Mouse (Mus musculus) heart, postnatal 10 days (tissue): Measurements from ENCODE around the gene Neurl2. TPM values are rescaled to one million over a fixed set of nuclear protein-coding genes. Genes with fewer than 3 reads are reported as not detected.
A peak's percentile ranks its signal among the peaks of the same experiment; 100 is the strongest.
"Not testable (repeated sequence)": the region's sequence is repeated elsewhere in the genome, so short reads cannot be mapped to it uniquely, and the experiment has no call there.

Source experiments
- DNase-seq, 2 experiments: peaks; one replicate each; pipeline ENCODE4 v3.0.0; 2021
- intact Hi-C: fragments of 180-260 bp; cut with DNase I; formaldehyde crosslinking; loops from one replicate; pipeline ENCODE4 v1.15.1; 2025
- total RNA-seq, 2 experiments: library from RNA; stranded (reverse); gene quantifications; 2 replicates each; pipeline ENCODE4 v1.2.3; 2021

Neurl2 gene
- total RNA-seq = 10 to 100 TPM; 26.4 to 35.8 TPM

GRCm38 (mm10) chr2:164833314-164833959, at the start of gene Neurl2:
Gene Neurl2, minus strand, starts transcription at chr2:164833456.
- intact Hi-C loops = loop anchor here (1.0 to 5.0 kb wide), 3 partner anchors 46 to 77 kb away; partner anchors contain the start of genes Pcif1 and Zfp335
- DNase-seq = peak; percentile 95 to 96

GRCm38 (mm10) chr2:164882619-164883018, 49.4 kb upstream of the Neurl2 start:
- no peak for DNase-seq
- intact Hi-C loops = loop anchor here (2.0 kb wide), 1 partner anchor 18 kb away; no protein-coding TSS in a partner anchor

GRCm38 (mm10) chr2:164879568-164880277, 46.5 kb upstream of the Neurl2 start:
- peak; percentile 94 to 95 for DNase-seq
- intact Hi-C loops = loop anchor here (1.0 to 2.0 kb wide), 2 partner anchors 23 to 46 kb away; partner anchors contain the start of genes Neurl2 and Pltp

- intact Hi-C loops = loop anchor here (1.0 kb wide), 1 partner anchor 46 kb away; the partner anchor contains the start of gene Neurl2
- DNase-seq = peak; percentile 95 to 96
Measured at GRCm38 (mm10) chr2:164879228-164879567, 45.9 kb upstream of the Neurl2 start, which contains the start of gene Pcif1. Gene Pcif1, plus strand, starts transcription at chr2:164879304.

GRCm38 (mm10) chr2:164878509-164879227, 45.4 kb upstream of the Neurl2 start:
- intact Hi-C loops = loop anchor here (1.0 kb wide), 1 partner anchor 45 kb away; the partner anchor contains the start of gene Neurl2
- DNase-seq = peak; percentile 73 to 76

- DNase-seq, intact Hi-C loops: not testable (repeated sequence)
Measured at GRCm38 (mm10) chr2:164877376-164878215, 44.3 kb upstream of the Neurl2 start.

- intact Hi-C loops, DNase-seq: not testable (repeated sequence)
Measured at GRCm38 (mm10) chr2:164875648-164876047, 42.4 kb upstream of the Neurl2 start.

GRCm38 (mm10) chr2:164874239-164874769, 41.0 kb upstream of the Neurl2 start:
- intact Hi-C loops = no loop called here

GRCm38 (mm10) chr2:164873621-164874020, 40.4 kb upstream of the Neurl2 start:
- intact Hi-C loops = no loop called here
- no peak for DNase-seq

More at GRCm38 (mm10) chr2:164874239-164874769, 41.0 kb upstream of the Neurl2 start:
- DNase-seq = peak; percentile 69 to 71

- no peak for DNase-seq
- intact Hi-C loops = no loop called here
Measured at GRCm38 (mm10) chr2:164871602-164872303, 38.5 kb upstream of the Neurl2 start.

- intact Hi-C loops = no loop called here
- DNase-seq = no peak
Measured at GRCm38 (mm10) chr2:164868491-164868890, 35.2 kb upstream of the Neurl2 start.

GRCm38 (mm10) chr2:164867566-164867965, 34.3 kb upstream of the Neurl2 start:
- DNase-seq = no peak
- intact Hi-C loops = no loop called here

- peak; percentile 94 for DNase-seq
- intact Hi-C loops = no loop called here
Measured at GRCm38 (mm10) chr2:164866741-164867551, 33.7 kb upstream of the Neurl2 start.

- no peak for DNase-seq
- intact Hi-C loops = no loop called here
Measured at GRCm38 (mm10) chr2:164864593-164864992, 31.3 kb upstream of the Neurl2 start.

- intact Hi-C loops, DNase-seq: not testable (repeated sequence)
Measured at GRCm38 (mm10) chr2:164863411-164863810, 30.2 kb upstream of the Neurl2 start.

GRCm38 (mm10) chr2:164862179-164862861, 29.1 kb upstream of the Neurl2 start:
- intact Hi-C loops = no loop called here
- DNase-seq = peak; percentile 83 to 88

GRCm38 (mm10) chr2:164861094-164861493, 27.8 kb upstream of the Neurl2 start:
- intact Hi-C loops = no loop called here
- DNase-seq = peak; percentile 32 to 55
